Mouse (Mus musculus) liver, embryonic 14.5 days (tissue): Measurements from ENCODE around the gene B3gnt3.

Source experiments
- CTCF ChIP-seq: IDR thresholded peaks from 2 replicates; pipeline ENCODE4 v1.5.1; 2016; ENCODE audit warnings: antibody characterized with exemption, low read depth, control low read depth
- EP300 ChIP-seq: IDR thresholded peaks from 2 replicates; pipeline ENCODE4 v1.6.1; 2016; ENCODE audit warnings: antibody characterized with exemption, low read depth

DNA sequence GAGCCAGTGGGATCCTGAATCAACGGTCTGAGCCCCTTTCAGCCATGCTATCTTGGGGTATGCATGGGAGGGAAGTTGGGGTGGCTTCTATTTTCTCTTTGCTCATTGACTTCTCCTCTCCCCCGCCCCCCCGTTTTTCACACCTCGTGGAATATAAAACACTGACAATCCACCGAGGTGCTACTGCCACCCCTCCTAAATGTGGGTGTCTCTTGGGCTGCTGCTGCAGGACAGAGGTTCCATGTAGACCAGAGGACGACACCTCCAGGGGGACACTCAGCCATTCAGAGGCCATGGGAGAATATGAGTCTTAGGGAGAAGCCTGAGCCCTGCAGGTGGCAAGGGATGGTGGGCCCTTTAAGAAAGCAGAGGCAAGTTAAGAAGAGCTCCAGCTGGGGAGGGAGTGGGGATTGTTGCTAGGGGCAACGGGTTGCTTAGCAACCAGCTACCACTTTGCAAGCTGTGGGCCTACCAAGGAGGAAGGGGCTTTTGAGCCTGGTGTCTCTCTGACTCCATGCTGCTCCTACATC lies 18.4 kb upstream of the B3gnt3 start:
- TF ChIP-seq CTCF, result no peak
- no peak for TF ChIP-seq EP300
